Mouse (Mus musculus) MEL (cell line): ENCODE data around the gene Ppip5k2.

Experiments
- CTCF ChIP-seq, 3 experiments: IDR thresholded peaks in 2 of 3; conservative IDR thresholded peaks in 1 of 3; 2 replicates each; pipeline ENCODE4 v1.5.1; 2011 to 2012; ENCODE audit warnings: low read length in 3 of 3, low read depth in 2 of 3, mild to moderate bottlenecking in 2 of 3, improper control_type of control experiment in 1 of 3, inconsistent platforms in 1 of 3, mixed read lengths in 1 of 3, moderate library complexity in 1 of 3; ENCODE audit not compliant: control insufficient read depth in 1 of 3, insufficient read depth in 1 of 3, poor library complexity in 1 of 3, severe bottlenecking in 1 of 3
- EP300 ChIP-seq, 2 experiments: IDR thresholded peaks; 2 replicates each; pipeline ENCODE4 v1.6.1; 2011; ENCODE audit warnings: improper control_type of control experiment in 2 of 2, low read length in 2 of 2, low read depth in 1 of 2, mild to moderate bottlenecking in 1 of 2
- GATA1 ChIP-seq: IDR thresholded peaks from 2 replicates; pipeline ENCODE4 v1.6.1; 2011; ENCODE audit warnings: low read depth, low read length, improper control_type of control experiment

DNA sequence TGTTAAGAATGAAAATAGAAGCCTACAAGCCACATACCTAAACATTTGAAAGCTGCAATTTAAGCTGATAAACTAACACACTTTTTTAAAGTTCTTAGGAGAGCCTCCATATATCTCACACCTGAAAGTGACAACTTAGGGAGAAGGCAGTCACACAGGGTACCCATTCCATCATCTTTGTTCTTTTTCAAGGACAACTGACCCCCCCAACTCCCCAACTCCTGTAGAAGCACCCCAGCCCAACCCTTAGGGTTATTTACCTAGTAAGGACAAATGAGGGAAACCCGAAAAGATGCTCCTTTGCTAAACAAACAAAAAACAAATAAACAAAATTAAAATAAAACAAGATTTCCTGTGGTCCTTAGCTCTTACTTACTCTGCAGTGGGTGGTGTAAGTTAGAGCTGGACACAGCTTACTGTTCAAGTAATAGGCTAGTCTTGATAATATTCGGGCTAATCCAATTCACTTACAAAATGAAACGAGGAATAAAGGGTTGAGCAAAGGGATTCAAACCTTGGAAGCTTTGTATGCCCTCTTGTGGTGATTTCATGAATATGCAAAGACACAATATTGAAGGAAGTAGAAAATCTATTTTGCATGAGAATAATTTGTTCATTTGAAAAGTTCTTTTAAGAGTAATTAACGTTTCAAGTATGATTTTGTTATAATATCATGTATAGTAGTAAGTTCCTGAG lies 32.1 kb upstream of the Ppip5k2 start:
- TF ChIP-seq CTCF (IDR thresholded peaks at IDR 0.05 in 2 of 3, conservative IDR thresholded peaks at IDR 0.05 in 1 of 3; ENCODE audit: control insufficient read depth in 1 of 3, insufficient read depth in 1 of 3, low read depth in 2 of 3, low read length in 3 of 3, poor library complexity in 1 of 3, severe bottlenecking in 1 of 3) (peak; percentile 17 to 92 (median 73); a peak in 5 of 6 replicates), EP300 (IDR thresholded peaks at IDR 0.05; ENCODE audit: low read depth in 1 of 2, low read length in 2 of 2) (no peak), GATA1 (no peak)
